Mouse (Mus musculus): Measurements from ENCODE around the gene 4930402F06Rik. TPM values are rescaled to one million over a fixed set of nuclear protein-coding genes. Genes with fewer than 3 reads are reported as not detected.

4930402F06Rik gene
- polyA plus RNA-seq, 1 experiment from 2014 or later, result not detected

GRCm38 (mm10) chr2:35434576-35435123, 37.7 kb upstream of the 4930402F06Rik start:
- ATAC-seq (no peak), DNase-seq (ENCODE audit: low read depth, low spot score) (no peak)
- CTCF ChIA-PET, result no interaction called here
- TF ChIP-seq CTCF (IDR thresholded peaks at IDR 0.05), result no peak
- in situ Hi-C loops (cut with MboI; ENCODE audit: low pct_unique_long_range_greater_than_20kb), result no loop called here
- no peaks in the 10 kb centered on the region for H3K27me3 ChIP-seq
- POLR2A ChIA-PET, result interaction anchor here (0.6 to 1.3 kb wide), 3 partner anchors 9 to 26 kb away, joined by 3 to 4 read pairs (median 3); no protein-coding TSS in a partner anchor

GRCm38 (mm10) chr2:35433428-35433827, 36.5 kb upstream of the 4930402F06Rik start:
- POLR2A ChIA-PET, result no interaction called here
- in situ Hi-C loops (cut with MboI; ENCODE audit: low pct_unique_long_range_greater_than_20kb), result no loop called here
- H3K27me3 ChIP-seq, result no peaks in the 10 kb centered on the region
- CTCF ChIA-PET, result no interaction called here
- no peak for TF ChIP-seq CTCF (IDR thresholded peaks at IDR 0.05)
- no peak for DNase-seq (ENCODE audit: low read depth, low spot score)
- ATAC-seq, result no peak

- peak; percentile 29 for ATAC-seq
- no peak for TF ChIP-seq CTCF (IDR thresholded peaks at IDR 0.05)
- in situ Hi-C loops (cut with MboI; ENCODE audit: low pct_unique_long_range_greater_than_20kb), result no loop called here
- POLR2A ChIA-PET, result interaction anchor here (0.7 kb wide), 1 partner anchor 8 kb away, joined by 4 read pairs; no protein-coding TSS in a partner anchor
- CTCF ChIA-PET, result interaction anchor here (0.7 kb wide), 1 partner anchor 10 kb away, joined by 4 read pairs; no protein-coding TSS in a partner anchor
- no peak for DNase-seq (ENCODE audit: low read depth, low spot score)
- H3K27me3 ChIP-seq, result no peaks in the 10 kb centered on the region
Observed at GRCm38 (mm10) chr2:35432472-35432871, 35.5 kb upstream of the 4930402F06Rik start.

DNA sequence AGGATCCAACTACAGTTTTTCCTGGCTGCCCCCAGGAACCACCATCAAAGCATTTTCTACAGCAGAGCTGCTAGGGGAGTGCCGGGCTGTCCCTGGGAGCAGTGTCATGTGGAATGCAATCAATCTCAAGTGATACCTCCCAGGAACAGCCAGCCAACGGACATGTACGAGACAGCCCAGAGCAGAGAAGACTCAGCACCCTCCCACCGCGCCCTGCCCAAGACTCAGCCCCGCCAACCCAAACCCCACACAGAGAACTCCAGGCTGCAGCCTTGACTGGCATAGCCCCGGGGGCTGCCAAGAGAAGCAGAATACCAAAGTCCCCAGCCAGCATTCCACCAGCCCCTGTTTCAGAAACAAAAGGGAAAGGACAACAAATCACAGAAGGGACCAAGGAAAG, 35.0 kb upstream of the 4930402F06Rik start:
- no peak for TF ChIP-seq CTCF (IDR thresholded peaks at IDR 0.05)
- POLR2A ChIA-PET, result interaction anchor here (0.7 kb wide), 1 partner anchor 9 kb away, joined by 4 read pairs; no protein-coding TSS in a partner anchor
- CTCF ChIA-PET, result interaction anchor here (0.7 kb wide), 1 partner anchor 10 kb away, joined by 4 read pairs; no protein-coding TSS in a partner anchor

GRCm38 (mm10) chr2:35430806-35431205, 33.8 kb upstream of the 4930402F06Rik start:
- CTCF ChIA-PET, result no interaction called here
- TF ChIP-seq CTCF (IDR thresholded peaks at IDR 0.05), result no peak
- DNase-seq (ENCODE audit: low read depth, low spot score) (no peak), ATAC-seq (no peak)
- in situ Hi-C loops (cut with MboI; ENCODE audit: low pct_unique_long_range_greater_than_20kb), result no loop called here
- H3K27me3 ChIP-seq, result no peaks in the 10 kb centered on the region
- POLR2A ChIA-PET, result no interaction called here

More for the DNA sequence above, 35.0 kb upstream of the 4930402F06Rik start:
- in situ Hi-C loops (cut with MboI; ENCODE audit: low pct_unique_long_range_greater_than_20kb), result no loop called here
- no peaks in the 10 kb centered on the region for H3K27me3 ChIP-seq
- DNase-seq (ENCODE audit: low read depth, low spot score), result no peak
- peak; percentile 33 for ATAC-seq

DNA sequence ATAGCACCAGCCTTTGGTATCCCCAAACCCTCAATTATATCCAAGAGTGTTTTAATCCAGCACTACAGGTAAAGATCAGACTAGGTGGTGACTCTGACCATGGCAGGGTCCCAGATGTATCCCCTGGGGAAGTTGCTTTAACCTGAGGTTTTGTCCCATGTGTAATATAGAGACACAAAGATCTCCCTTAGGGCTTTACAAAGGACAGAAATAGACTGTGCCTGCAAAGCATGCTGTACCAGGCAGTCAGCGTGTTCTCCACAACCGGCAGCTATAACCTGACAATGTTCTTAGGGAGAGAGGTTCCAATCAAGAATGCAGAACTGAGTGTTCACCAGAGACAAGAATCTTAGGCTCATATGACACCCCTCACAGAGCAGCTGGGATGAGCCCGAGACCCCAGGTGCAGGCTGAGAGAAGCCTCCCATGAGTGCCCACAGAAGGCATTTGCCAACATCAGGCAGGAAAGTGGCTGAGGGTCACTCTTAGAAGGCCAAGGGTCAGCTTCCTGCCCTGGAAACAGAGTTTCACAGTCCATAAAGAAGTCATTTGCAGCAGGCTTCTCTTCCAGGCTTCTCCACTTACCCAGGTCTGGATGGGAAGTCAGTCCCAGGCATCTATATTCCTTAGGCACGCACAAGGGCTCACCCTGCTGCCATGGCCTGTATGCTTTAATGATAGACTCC, 31.8 kb upstream of the 4930402F06Rik start:
- in situ Hi-C loops (cut with MboI; ENCODE audit: low pct_unique_long_range_greater_than_20kb), result no loop called here
- ATAC-seq (no peak), DNase-seq (ENCODE audit: low read depth, low spot score) (no peak)
- no peaks in the 10 kb centered on the region for H3K27me3 ChIP-seq
- TF ChIP-seq CTCF (IDR thresholded peaks at IDR 0.05), result no peak
- ChIA-PET CTCF (no interaction called here), POLR2A (no interaction called here)

DNA sequence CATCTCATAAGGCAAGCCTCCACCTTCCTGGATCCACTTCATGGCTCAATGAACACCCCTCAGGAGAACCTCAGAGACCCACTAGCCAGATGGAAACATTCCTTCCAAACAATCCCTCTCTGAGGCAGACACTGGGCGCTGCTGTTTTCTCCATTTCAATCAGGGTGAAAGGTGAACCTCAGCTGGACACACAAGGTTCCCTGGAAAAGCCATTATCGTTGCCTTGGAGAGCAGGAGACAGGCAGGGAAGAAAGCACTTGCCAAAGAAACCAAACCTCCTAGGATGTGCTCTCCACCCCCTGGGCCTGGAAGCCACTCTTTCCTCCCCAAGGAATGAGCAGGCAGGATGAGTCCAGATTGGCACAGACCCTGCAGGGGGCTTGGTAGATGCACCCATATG, 30.6 kb upstream of the 4930402F06Rik start:
- POLR2A ChIA-PET, result no interaction called here
- in situ Hi-C loops (cut with MboI; ENCODE audit: low pct_unique_long_range_greater_than_20kb), result no loop called here
- no peak for ATAC-seq
- TF ChIP-seq CTCF (IDR thresholded peaks at IDR 0.05), result no peak
- CTCF ChIA-PET, result no interaction called here
- no peaks in the 10 kb centered on the region for H3K27me3 ChIP-seq
- DNase-seq (ENCODE audit: low read depth, low spot score), result no peak

DNA sequence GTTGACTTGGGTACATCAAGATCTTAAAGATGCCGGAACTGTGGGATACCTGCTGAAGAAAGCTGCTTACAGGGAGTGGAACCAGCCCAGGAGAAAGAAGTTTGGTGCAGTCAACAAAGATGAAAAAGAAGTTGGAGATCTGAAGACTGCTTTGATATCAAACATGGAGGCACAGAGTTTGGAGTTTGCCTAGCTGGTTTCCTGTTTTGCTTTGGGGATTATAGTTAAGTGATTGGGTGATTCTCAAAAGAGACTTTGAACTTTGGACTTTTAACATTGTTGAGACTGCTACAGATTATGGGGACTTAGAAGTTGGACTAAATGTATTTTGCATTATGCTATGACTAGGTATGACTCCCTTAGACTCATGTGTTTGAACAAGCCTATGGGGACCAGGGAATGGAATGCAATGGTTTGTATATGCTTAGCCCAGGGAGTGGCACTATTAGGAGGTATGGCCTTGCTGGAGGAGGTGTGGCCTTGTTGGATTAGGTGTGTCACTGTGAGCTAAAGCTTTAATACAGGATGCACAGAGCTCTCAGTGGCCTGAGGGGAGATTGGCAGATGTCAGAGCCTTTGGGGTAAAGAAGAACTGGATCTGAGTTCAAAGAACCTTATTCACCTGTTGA, 26.9 kb upstream of the 4930402F06Rik start:
- no peaks in the 10 kb centered on the region for H3K27me3 ChIP-seq
- DNase-seq (ENCODE audit: low read depth, low spot score) (no peak), ATAC-seq (no peak)
- TF ChIP-seq CTCF (IDR thresholded peaks at IDR 0.05), result no peak
- in situ Hi-C loops (cut with MboI; ENCODE audit: low pct_unique_long_range_greater_than_20kb), result no loop called here
- ChIA-PET CTCF (no interaction called here), POLR2A (no interaction called here)

DNA sequence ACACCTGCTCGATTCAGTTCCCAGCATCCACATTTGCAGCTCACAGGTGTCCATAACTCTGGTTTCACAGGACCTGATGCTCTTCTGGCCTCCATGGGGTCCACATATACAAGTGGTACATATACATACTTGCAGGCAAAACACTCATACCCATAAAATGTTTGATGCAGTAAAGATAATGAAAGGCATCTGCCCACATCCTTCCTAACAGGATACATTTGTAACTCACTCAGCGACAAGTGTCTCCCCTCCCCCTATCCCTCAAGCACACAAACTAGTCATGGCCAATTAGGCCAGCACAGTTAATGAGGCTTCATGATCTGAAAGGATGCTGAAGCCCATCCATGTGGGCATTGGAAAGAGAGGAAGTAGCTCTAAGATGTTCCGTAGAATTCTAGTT, 25.4 kb upstream of the 4930402F06Rik start:
- in situ Hi-C loops (cut with MboI; ENCODE audit: low pct_unique_long_range_greater_than_20kb), result no loop called here
- TF ChIP-seq CTCF (IDR thresholded peaks at IDR 0.05), result no peak
- CTCF ChIA-PET, result interaction anchor here (1.2 kb wide), 1 partner anchor 25 kb away, joined by 3 read pairs; the partner anchor contains the start of gene 4930402F06Rik

GRCm38 (mm10) chr2:35420681-35421080, 23.7 kb upstream of the 4930402F06Rik start:
- in situ Hi-C loops (cut with MboI; ENCODE audit: low pct_unique_long_range_greater_than_20kb), result no loop called here
- TF ChIP-seq CTCF (IDR thresholded peaks at IDR 0.05), result no peak
- ATAC-seq (no peak), DNase-seq (ENCODE audit: low read depth, low spot score) (no peak)
- ChIA-PET POLR2A (no interaction called here), CTCF (interaction anchor here (0.8 to 1.4 kb wide), 3 partner anchors 9 to 72 kb away, joined by 3 to 4 read pairs (median 4); partner anchors contain the start of gene 4930402F06Rik)
- H3K27me3 ChIP-seq, result no peaks in the 10 kb centered on the region

More for the DNA sequence above, 25.4 kb upstream of the 4930402F06Rik start:
- no peaks in the 10 kb centered on the region for H3K27me3 ChIP-seq
- POLR2A ChIA-PET, result interaction anchor here (0.6 kb wide), 1 partner anchor 13 kb away, joined by 3 read pairs; no protein-coding TSS in a partner anchor
- no peak for DNase-seq (ENCODE audit: low read depth, low spot score)
- ATAC-seq, result no peak

DNA sequence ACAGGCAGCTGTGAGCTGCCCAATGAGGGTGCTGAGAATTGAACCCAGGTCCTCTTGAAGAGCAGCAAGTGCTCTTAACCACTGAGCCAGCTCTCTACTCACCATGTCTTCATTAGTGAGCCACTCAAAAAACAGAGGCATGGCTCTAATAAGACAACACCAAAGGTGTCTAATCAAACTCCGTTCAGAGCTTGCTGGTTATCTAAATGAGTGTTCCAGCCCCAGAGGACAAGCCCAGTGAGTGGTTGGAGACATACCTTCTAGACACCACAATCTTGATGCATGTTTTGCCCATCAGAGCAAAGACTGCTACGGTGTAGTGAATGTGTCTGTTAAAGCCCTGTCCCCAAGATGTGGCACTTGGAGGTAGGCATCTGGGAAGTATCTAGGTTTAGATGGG, 22.7 kb upstream of the 4930402F06Rik start:
- ATAC-seq (no peak), DNase-seq (ENCODE audit: low read depth, low spot score) (no peak)
- TF ChIP-seq CTCF (IDR thresholded peaks at IDR 0.05), result no peak
- in situ Hi-C loops (cut with MboI; ENCODE audit: low pct_unique_long_range_greater_than_20kb), result no loop called here
- no peaks in the 10 kb centered on the region for H3K27me3 ChIP-seq
- ChIA-PET CTCF (interaction anchor here (1.3 kb wide), 1 partner anchor 8 kb away, joined by 4 read pairs; no protein-coding TSS in a partner anchor), POLR2A (no interaction called here)

All from Patski (cell line).